Mouse (Mus musculus): ENCODE measurements around the gene Zfp978.
"Not testable (repeated sequence)": the region's sequence is repeated elsewhere in the genome, so short reads cannot be mapped to it uniquely, and the experiment has no call there.

Zfp978 gene

DNA sequence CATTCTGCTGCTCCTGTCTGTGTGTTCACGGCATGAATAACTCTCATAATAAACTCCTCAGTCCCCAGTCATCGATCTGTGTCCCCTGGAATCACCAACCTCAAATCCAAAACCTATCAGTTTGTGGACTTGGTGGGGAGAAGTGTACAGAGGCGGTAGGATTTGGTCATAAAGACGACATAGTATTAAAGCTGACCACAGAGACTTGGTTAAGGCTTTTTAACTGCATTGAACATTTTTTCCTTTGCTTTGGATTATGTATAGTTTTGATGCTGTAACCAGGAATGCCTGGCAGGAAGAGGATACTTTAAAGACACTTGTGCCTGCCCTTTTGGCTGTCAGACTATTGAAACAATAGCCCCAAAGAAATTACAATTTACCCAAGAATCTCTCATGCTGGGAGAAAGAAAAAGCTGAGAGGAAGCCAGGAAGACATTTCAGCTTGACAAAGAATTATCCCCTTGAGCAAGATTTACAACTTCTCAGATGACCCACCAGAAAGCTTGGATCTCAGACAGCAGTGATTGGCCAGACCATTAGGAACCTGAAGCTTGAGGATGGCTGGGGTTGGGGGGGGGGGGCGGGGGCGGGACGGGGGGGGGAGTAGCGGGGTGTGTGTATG, 56.2 kb downstream of the Zfp978 start:
- no peak for DNase-seq

DNA sequence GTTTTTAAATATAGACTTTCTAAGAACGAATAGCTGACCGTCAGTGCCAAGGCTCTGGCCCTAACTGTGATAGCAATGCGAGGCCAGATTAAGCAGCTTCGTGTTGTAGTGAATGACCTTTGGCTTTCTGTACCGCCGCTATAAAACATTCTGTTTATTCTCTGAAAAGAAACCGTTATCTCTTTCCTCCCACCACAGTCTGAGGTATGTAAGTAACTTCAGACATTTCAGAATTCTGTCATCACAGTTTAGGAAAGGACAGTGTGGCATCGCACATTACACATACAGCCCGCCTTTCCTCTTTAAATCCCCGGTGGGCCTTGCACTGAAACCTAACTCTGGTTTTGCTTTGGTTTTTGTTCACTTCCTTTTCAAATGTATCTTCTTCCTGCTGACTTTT, 56.8 kb downstream of the Zfp978 start:
- DNase-seq: no peak

GRCm38 (mm10) chr4:147418333-147418732, 57.2 kb downstream of the Zfp978 start:
- DNase-seq: not testable (repeated sequence)

DNA sequence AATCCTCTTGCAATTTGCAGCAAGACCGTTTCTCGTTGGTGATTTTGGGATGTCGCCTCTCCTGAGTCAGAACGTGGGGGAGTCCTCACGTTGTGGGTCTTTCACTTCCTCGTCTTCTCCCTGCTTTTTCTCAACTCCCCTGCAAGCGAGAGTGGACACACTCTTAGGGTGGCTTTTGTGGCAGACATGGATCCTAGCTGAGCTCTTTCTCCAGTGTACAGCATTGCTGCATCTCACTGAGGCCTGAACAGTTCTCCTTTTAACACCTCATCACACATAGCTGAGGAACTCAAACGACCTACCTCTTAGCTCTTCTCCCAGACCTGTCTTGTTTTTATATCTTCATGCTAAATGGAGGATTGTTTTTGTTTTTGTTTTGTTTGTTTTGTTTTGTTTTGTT, 58.1 kb downstream of the Zfp978 start:
- DNase-seq: not testable (repeated sequence)

GRCm38 (mm10) chr4:147419756-147420590, 58.9 kb downstream of the Zfp978 start:
- not testable (repeated sequence) for DNase-seq

DNA sequence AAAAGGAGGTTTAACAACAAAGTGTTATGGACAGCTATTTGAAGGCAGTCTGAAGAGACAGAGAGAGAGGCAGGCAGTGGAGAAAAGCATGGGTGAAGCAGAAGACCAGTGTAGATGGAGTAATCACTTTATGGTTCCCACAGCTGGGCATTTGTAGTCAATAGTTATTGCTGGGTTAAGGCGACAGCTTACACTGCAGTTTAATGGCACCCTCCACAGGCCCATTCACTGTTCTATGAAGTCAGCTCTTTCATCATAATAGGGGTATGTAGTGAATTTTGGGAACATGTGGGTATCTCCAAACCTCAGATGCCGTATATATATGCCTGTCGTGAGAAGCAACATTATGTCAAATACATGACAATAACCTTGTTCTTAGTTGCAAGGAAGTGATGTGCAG, 59.7 kb downstream of the Zfp978 start:
- DNase-seq: no peak

DNA sequence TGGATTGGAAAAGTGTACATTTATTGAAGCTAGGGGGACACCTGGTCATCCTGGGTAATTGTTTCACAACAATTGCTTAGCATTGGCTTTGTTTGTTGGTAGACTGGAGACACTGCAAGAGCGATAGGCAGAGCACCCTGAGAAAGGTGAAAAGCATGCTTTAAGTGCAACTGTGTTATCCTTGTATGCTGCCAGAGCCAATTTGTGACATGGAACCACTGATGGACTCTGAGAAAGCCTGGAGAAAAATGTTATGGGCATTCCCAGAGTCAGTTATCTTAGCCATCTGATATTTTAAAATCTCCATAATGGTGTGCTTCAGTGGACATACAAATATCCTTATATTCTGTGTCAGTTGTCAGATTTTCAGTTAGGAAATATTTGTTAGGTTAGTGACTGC, 60.2 kb downstream of the Zfp978 start:
- DNase-seq: not testable (repeated sequence)

DNA sequence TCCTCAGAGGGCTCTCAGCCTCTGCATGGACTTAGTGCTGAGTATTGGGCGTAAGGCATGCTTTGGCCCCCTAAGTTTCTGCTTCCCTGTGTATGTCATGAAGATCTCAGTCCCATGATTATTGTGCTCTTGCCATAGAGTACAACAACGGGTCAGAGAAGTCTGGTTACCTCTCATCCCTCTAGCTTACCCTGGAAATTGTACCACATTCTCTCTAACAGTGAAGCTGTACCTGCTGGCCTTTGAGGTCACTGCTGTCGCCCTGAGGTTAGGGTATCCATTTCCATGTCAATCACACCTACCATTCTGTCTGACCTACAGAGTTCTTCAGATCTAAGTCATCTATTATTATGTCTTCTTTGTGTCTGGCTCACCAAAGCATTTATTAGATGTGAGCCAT, 62.0 kb downstream of the Zfp978 start:
- DNase-seq: no peak

DNA sequence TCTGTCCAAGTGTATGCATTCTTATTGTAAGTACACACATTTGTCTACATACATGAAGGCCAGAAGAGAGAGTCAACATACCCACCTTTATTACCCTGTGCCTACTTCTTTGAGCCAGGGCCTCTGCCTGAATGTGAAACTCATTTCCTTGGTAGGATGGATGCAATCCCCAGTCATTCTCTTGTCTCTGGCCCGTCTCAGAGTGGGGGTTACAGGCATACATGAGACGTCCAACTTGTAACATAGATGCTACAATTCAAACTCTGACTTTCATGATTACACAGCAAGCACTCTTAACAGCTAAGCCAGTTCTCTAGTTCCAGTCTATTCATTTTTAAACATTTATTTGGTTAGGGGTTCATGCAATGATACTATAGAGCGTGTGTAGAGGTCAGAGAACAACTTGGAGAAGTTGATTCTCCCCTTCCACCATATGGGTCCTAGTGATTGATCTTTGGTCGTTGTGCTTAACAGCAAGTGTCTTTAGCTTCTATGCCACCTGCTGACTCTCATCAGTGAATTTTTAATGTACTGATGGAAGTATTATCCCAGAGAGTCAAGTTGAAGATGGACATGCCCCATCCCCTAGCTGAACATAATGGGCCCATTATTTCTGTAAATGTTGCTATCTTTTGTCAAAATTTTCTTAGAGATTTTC, 62.7 kb downstream of the Zfp978 start:
- no peak for DNase-seq

DNA sequence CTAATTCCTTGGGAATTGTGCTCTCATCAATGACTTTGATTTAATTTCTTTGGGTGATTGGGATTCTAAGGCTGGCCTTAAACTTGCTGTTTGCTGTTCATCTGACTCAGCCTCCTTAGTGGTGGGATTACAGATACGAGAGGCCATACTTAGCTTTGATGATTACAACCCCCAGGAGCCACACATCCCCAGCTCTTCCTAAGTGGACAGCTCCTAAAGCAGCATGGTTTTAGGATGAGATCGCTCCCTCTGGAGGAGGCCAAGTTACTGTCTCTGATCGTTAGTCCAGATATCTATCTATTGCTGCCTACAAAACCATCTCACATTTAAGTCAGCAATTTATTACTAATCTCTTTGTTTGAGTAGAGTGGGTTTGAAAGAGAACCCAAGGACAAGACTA, 63.3 kb downstream of the Zfp978 start:
- not testable (repeated sequence) for DNase-seq

DNA sequence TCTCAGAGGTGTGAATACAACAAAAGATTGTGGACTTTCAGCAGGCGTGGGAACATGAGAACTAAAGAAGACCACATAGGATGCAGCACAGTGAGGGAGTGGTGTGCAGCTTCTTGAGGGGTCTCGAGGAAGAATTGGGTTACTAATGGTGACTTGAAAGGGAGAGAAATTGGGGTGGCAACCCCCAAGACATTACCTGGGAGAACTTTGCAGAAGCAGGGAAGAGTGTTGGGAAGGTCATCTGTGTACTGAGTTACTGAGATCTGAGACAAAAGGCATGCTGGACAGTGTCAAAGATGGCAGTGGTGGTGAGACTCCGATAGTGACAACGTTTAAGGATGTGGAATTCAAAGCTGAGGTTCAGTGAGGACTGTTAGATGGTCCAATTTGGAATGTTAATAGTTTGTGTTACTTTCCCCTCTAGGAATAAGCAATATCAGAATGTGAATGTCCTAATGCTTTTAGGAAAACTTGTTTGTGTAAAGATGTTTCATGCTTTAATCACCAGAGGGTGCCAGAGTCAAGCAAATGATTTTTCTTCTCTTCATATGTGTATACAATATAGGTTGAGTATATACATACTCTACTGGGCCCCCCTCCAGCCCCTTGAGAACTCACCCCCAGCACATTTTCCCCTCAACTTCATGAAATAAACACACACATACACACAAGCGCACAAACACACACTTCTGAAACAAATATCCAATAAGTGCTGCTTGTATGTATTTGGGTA, 64.7 kb downstream of the Zfp978 start:
- DNase-seq: not testable (repeated sequence)

DNA sequence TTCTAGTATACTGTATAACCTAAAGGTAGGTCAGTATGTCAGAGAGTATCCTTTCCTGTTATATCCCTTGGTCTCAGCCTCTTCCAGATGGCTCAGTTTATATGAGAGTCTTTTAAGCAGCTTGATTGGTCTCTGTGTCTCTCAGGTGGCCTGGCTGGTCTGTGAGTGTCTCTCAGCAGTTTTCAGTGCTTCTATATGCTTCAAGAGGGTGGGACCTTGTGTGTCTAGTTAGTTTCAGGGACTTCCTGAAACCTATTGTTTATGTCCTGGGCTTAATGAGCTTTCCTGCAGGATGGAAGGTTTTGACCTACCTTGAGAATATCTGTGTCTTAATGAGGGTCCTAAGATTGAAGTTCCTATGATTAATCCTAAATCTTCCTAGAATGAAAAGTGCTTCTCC, 69.5 kb downstream of the Zfp978 start:
- DNase-seq: no peak

GRCm38 (mm10) chr4:147431696-147432442, 70.8 kb downstream of the Zfp978 start:
- not testable (repeated sequence) for DNase-seq

GRCm38 (mm10) chr4:147432443-147432790, 71.3 kb downstream of the Zfp978 start:
- no peak for DNase-seq

- no peak for DNase-seq
Observed at GRCm38 (mm10) chr4:147433017-147433416, 71.9 kb downstream of the Zfp978 start.

DNA sequence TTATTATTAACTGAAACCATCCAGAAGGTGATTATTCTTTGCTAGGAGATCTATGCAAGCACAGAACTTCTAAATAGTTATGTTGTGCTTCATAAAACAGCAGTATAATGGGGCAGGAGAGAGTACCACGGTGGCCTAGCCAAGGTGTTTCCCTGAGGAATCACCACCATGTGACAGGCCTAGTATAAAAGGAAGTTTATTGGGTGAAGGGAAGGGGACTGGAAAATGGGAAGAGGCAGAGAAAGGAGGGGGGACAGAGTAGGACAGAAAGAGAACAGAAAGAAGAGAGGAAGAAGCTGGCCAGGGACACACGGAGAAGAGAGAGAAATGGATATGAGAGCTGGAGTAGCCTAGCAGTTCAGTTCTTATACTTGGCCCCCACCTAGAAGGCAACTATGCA, 72.8 kb downstream of the Zfp978 start:
- no peak for DNase-seq

Data from kidney, postnatal 10 days (tissue).